Mouse (Mus musculus) gastrocnemius, adult 2 months (tissue): ENCODE results near the gene Myo19. TPM values are rescaled to one million over a fixed set of nuclear protein-coding genes. Genes with fewer than 3 reads are reported as not detected.

Experiments
- DNase-seq: peaks from one replicate; pipeline ENCODE4 v3.0.0; 2022
- H3K27ac ChIP-seq: fragments of 200-600 bp; 2 replicates; pipeline ENCODE4 v1.8.1; 2022; ENCODE audit warnings: mild to moderate bottlenecking
- H3K4me3 ChIP-seq: fragments of 200-600 bp; 2 replicates; pipeline ENCODE4 v1.8.1; 2022; ENCODE audit warnings: mild to moderate bottlenecking, moderate library complexity
- CTCF ChIP-seq: fragments of 200-600 bp; IDR thresholded peaks from 2 replicates; pipeline ENCODE4 v1.8.1; 2022; ENCODE audit warnings: antibody characterized with exemption, mild to moderate bottlenecking, moderate library complexity
- intact Hi-C: fragments of 180-260 bp; cut with DNase I; formaldehyde crosslinking; loops from one replicate; pipeline ENCODE4 v1.15.1; 2025
- long read RNA-seq, 2 experiments: library from polyadenylated mRNA; stranded (forward); transcript quantifications; one replicate each; pipeline ENCODE4 v2.0.0; 2021
- total RNA-seq, 2 experiments: library from RNA; stranded (reverse); gene quantifications; 2 replicates each; pipeline ENCODE4 v1.2.3; 2021

Gene Myo19
- 1 to 10 TPM; 3.1 to 4.6 TPM for total RNA-seq
- long read RNA-seq, experiment 1, partial matches to known transcripts = 1 of 8 reads
- long read RNA-seq, experiment 1, other reads (novel, unspliced or antisense) = 7 of 8 reads
- long read RNA-seq, experiment 2, partial matches to known transcripts = 1 of 4 reads
- long read RNA-seq, experiment 2, other reads (novel, unspliced or antisense) = 3 of 4 reads

GRCm38 (mm10) chr11:84879772-84880464, at the start of gene Myo19, which contains the start of gene Pigw:
Gene Myo19 (plus strand): TSS chr11:84880148.
Gene Pigw (minus strand): TSS chr11:84880285.
- peak; percentile 93 for DNase-seq
- H3K27ac ChIP-seq = peak within 1 kb of the TSS; percentile 94
- intact Hi-C loops = loop anchor here (10.0 kb wide), 1 partner anchor 255 kb away; no protein-coding TSS in a partner anchor
- TF ChIP-seq CTCF = peak; percentile 46
- H3K4me3 ChIP-seq = peak within 1 kb of the TSS; percentile 80

- DNase-seq = no peak
- peak; percentile 26; the same call in 1 of the 2 replicates for TF ChIP-seq CTCF
- Histone ChIP-seq H3K27ac (no peak overlapping the region), H3K4me3 (no peak overlapping the region)
- intact Hi-C loops = no loop called here
Observed at GRCm38 (mm10) chr11:84839330-84839729, 40.6 kb upstream of the Myo19 start.

- TF ChIP-seq CTCF = no peak
- Histone ChIP-seq H3K4me3 (no peak overlapping the region), H3K27ac (no peak overlapping the region)
- intact Hi-C loops = no loop called here
- DNase-seq = no peak
Observed at GRCm38 (mm10) chr11:84846741-84847474, 33.0 kb upstream of the Myo19 start.

- intact Hi-C loops = no loop called here
- DNase-seq = no peak
- H3K4me3 ChIP-seq = no peak overlapping the region
- no peak overlapping the region for H3K27ac ChIP-seq
- TF ChIP-seq CTCF = no peak
Observed at GRCm38 (mm10) chr11:84847475-84848090, 32.4 kb upstream of the Myo19 start.

- no peak overlapping the region for H3K4me3 ChIP-seq
- DNase-seq = no peak
- TF ChIP-seq CTCF = no peak
- H3K27ac ChIP-seq = no peak overlapping the region
- intact Hi-C loops = no loop called here
Observed at GRCm38 (mm10) chr11:84855285-84855684, 24.7 kb upstream of the Myo19 start.

- no peak overlapping the region for H3K27ac ChIP-seq
- no peak for DNase-seq
- no peak overlapping the region for H3K4me3 ChIP-seq
- TF ChIP-seq CTCF = no peak
- intact Hi-C loops = no loop called here
Observed at GRCm38 (mm10) chr11:84865268-84865667, 14.7 kb upstream of the Myo19 start.

- H3K4me3 ChIP-seq = no peak overlapping the region
- no peak for DNase-seq
- H3K27ac ChIP-seq = no peak overlapping the region
- intact Hi-C loops = no loop called here
- no peak for TF ChIP-seq CTCF
Observed at GRCm38 (mm10) chr11:84867586-84867985, 12.4 kb upstream of the Myo19 start.

- peak overlapping the region; percentile 100 for H3K27ac ChIP-seq
- intact Hi-C loops = no loop called here
- H3K4me3 ChIP-seq = peak overlapping the region; percentile 85
- DNase-seq = no peak
- TF ChIP-seq CTCF = no peak
Observed at GRCm38 (mm10) chr11:84868786-84869259, 11.1 kb upstream of the Myo19 start.

GRCm38 (mm10) chr11:84869537-84870232, 10.3 kb upstream of the Myo19 start:
- no peak for TF ChIP-seq CTCF
- intact Hi-C loops = loop anchor here (2.0 to 10.0 kb wide), 2 partner anchors 41 to 265 kb away; partner anchors contain the start of gene Dhrs11

GRCm38 (mm10) chr11:84870337-84871043, 9.5 kb upstream of the Myo19 start, which contains the start of gene Ggnbp2:
Gene Ggnbp2 (minus strand): TSS chr11:84870817.
- no peak for TF ChIP-seq CTCF
- DNase-seq = peak; percentile 97
- H3K27ac ChIP-seq = peak within 1 kb of the TSS; percentile 100
- H3K4me3 ChIP-seq = peak within 1 kb of the TSS; percentile 85
- intact Hi-C loops = loop anchor here (2.0 to 10.0 kb wide), 2 partner anchors 42 to 264 kb away; partner anchors contain the start of gene Dhrs11

More at GRCm38 (mm10) chr11:84869537-84870232, 10.3 kb upstream of the Myo19 start:
- H3K27ac ChIP-seq = peak overlapping the region; percentile 100
- peak overlapping the region; percentile 85 for H3K4me3 ChIP-seq
- peak; percentile 96 for DNase-seq

- intact Hi-C loops = loop anchor here (2.0 to 10.0 kb wide), 2 partner anchors 42 to 264 kb away; partner anchors contain the start of gene Dhrs11
- no peak for TF ChIP-seq CTCF
- peak overlapping the region; percentile 100 for H3K27ac ChIP-seq
- DNase-seq = no peak
- peak overlapping the region; percentile 85 for H3K4me3 ChIP-seq
Observed at GRCm38 (mm10) chr11:84871046-84871445, 8.9 kb upstream of the Myo19 start.
